Mouse (Mus musculus) macrophage (primary cell): ENCODE data around the gene Ift27. TPM values are rescaled to one million over a fixed set of nuclear protein-coding genes. Genes with fewer than 3 reads are reported as not detected.

ENCODE experiments used
- H3K27ac ChIP-seq: fragments of 350-480 bp; formaldehyde crosslinking; 2 replicates; pipeline ENCODE4 v1.9.0; 2021
- H3K36me3 ChIP-seq: fragments of 350-480 bp; formaldehyde crosslinking; 2 replicates; pipeline ENCODE4 v1.9.0; 2021; ENCODE audit errors: inconsistent target
- H3K4me3 ChIP-seq: fragments of 350-480 bp; formaldehyde crosslinking; 2 replicates; pipeline ENCODE4 v1.9.0; 2021; ENCODE audit errors: inconsistent target
- H3K79me2 ChIP-seq: fragments of 350-480 bp; formaldehyde crosslinking; 2 replicates; pipeline ENCODE4 v1.9.0; 2021; ENCODE audit errors: inconsistent target
- WGBS: methylation state at CpG from one replicate; pipeline ENCODE4 v1.1.7; 2026; ENCODE audit warnings: inconsistent platforms; ENCODE audit not compliant: missing documents; 5-methylcytosine and 5-hydroxymethylcytosine counted together
- polyA plus RNA-seq: library from polyadenylated mRNA; stranded (reverse); fragments of 250-400 nt; gene quantifications from 3 replicates; pipeline ENCODE4 v1.2.4, GENCODE M21; 2018; ENCODE audit warnings: inconsistent platforms

The Ift27 gene
- polyA plus RNA-seq, 1 experiment from 2014 or later: 12.6 TPM

DNA sequence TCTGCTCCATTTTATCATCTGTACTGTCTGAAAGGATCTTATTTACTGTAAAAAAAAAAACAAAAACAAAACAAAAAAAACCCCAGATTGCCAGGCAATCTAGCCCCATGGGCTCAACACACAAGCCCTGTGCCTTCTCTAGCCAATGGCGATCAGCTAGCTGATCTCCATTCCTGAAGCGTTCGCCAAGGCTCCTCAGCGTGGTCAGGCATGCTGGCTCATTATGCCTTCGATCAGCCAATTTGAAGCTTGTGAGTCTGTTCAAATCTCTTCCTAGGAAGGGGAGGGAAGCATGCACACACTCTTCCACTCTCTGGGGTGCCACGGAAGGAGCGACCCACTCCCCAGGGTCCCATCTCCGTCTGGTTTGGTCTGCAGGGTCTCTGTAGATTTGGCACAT is 16.6 kb downstream of the Ift27 start:
- Histone ChIP-seq H3K27ac (no peak overlapping the region), H3K36me3 (no peaks in the 10 kb centered on the region), H3K79me2 (no peaks in the 10 kb centered on the region), H3K4me3 (no peak overlapping the region)
- WGBS: 77% methylated on average over 8 of the region's 8 CpGs

DNA sequence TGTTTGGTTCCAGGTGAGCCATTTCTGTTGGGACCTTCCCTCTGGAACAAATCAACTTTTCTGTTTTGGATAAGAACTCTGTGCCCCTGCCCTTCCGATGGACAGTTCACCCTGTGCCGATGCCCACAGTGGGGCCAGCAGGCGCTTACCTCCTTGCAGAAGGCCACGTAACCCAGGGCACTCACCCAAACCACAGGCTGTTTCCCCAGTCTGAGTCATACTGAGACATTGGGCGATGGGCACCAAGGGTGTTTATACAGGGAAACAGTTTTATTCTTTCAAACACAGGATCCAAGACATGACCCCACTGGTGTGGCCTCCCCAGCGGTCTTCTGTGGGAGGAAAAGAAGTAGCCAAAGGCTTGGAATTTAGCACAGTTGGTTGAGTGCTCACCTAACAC is 18.5 kb downstream of the Ift27 start:
- no peaks in the 10 kb centered on the region for H3K36me3 ChIP-seq
- H3K27ac ChIP-seq: no peak overlapping the region
- 40% methylated on average over 6 of the region's 6 CpGs for WGBS
- no peaks in the 10 kb centered on the region for H3K79me2 ChIP-seq
- no peak overlapping the region for H3K4me3 ChIP-seq

DNA sequence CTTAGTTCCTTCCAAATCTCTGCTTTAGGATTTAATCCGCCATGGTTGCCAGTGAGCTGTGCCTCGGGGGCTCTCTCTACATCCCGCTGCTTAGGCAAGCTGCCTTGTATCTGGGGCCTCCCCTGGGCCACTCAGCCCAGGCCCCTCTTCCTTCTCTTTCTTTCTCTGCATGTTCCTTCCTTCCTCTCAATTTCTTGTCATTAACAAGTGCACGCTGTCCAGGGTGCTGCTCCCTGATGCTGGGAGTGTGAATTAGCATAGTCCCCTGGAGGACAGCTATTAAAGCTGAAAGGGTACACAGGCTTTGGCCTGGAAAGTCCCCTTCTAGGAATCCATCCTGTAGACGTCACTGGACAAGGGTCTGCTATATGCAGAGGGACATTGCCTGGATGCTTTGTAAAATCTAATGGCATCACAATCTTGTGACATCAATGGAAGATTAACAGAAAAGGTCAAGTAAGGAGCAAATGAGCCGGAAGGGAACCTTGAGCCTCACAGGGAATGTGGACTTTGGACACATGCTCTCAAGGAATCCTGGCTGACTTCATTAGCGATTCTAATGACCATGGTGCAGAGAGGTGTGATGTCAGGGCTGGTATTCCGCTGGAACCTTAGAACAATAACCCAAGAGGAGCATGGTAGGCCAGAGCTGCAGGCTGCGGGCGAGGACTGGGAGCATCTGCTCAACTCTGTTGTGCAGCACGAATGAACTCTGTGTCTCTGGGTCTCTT is 20.7 kb downstream of the Ift27 start:
- H3K36me3 ChIP-seq: no peaks in the 10 kb centered on the region
- WGBS: 61% methylated on average over 10 of the region's 11 CpGs
- H3K27ac ChIP-seq: no peak overlapping the region
- H3K4me3 ChIP-seq: no peak overlapping the region
- no peaks in the 10 kb centered on the region for H3K79me2 ChIP-seq

DNA sequence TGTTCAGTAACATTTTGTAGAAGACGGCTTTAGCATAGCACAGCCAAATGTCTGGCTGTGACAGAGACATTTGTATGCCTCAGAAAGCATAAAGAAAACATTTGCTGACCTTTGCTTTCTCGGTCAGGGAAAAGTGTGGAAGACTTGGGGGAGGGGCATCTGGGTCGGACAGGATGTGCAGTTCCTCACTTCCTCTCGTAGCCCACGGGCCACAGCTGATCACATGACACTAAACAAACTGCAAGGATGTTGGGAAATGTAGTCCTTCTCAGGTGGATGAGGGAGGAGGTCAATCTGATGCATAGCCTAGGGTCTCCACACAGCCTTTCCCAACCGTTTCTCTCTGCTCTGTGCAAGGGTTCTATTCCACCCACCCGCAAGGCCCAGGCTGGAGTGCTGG is 25.3 kb downstream of the Ift27 start:
- H3K36me3 ChIP-seq: no peaks in the 10 kb centered on the region
- 65% methylated on average over 7 of the region's 7 CpGs for WGBS
- no peak overlapping the region for H3K27ac ChIP-seq
- H3K79me2 ChIP-seq: no peaks in the 10 kb centered on the region
- no peak overlapping the region for H3K4me3 ChIP-seq

DNA sequence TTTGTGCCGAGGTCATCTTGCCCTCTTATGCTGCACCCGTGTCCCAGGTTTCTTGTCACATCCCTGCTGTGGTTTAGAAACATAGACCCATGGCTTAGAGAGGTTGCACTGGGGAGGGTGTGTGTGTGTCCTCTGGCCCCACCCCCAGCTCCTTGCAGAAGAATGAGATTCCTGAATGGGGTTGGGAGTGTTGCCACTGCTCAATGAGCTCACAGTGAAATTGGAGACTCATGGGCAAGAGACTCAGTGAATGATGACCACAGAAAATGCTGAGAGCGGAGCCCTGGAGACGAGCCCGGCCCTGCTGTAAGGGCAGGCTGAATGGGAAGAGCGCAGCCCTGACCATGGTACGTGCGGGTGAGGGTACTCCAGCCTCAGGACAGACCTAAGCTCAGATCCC is 33.7 kb downstream of the Ift27 start:
- Histone ChIP-seq H3K4me3 (no peak overlapping the region), H3K79me2 (no peaks in the 10 kb centered on the region), H3K27ac (no peak overlapping the region), H3K36me3 (no peaks in the 10 kb centered on the region)
- WGBS: 81% methylated on average over 8 of the region's 8 CpGs

DNA sequence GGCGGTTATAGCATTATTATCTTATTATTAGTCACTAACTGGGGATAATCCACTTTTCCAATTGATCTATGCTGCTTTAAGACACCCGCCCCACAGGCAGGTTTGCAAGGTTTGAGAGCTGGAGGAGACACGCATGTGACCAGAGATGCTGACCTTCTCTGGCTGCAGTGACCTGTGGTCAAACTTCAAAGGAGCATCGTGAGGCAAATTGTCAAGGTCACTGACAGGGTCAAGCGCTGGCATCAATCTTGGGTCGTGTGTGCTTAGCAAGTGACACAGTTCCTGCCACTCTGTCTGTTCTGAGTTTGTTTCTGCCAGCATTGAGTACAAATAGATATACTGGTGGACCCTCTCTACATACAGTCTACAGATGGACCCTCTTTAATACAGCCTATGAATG is 39.3 kb downstream of the Ift27 start:
- Histone ChIP-seq H3K27ac (no peak overlapping the region), H3K4me3 (no peak overlapping the region), H3K79me2 (no peaks in the 10 kb centered on the region), H3K36me3 (no peaks in the 10 kb centered on the region)
- WGBS: 81% methylated on average over 6 of the region's 6 CpGs

DNA sequence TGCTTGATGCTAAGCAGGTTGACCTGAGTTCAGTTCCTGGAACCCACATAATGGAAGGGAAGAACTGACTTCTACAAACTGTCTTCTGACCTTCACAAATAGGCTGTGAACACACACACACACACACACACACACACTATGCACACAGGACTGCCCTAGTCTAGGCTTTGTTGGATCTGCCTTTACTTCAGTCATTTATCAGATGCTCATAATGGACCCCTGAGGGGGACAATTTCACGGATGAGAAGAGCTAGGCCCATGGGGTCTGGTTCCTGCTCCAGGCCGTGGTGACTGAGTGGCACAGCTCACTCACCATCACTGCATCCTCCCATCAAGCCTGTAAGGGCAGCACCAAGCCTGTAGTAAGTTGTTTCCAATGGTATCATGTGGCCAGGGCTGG is 40.5 kb downstream of the Ift27 start:
- WGBS: 79% methylated on average over 2 of the region's 2 CpGs
- Histone ChIP-seq H3K79me2 (no peaks in the 10 kb centered on the region), H3K27ac (no peak overlapping the region), H3K4me3 (no peak overlapping the region), H3K36me3 (no peaks in the 10 kb centered on the region)

DNA sequence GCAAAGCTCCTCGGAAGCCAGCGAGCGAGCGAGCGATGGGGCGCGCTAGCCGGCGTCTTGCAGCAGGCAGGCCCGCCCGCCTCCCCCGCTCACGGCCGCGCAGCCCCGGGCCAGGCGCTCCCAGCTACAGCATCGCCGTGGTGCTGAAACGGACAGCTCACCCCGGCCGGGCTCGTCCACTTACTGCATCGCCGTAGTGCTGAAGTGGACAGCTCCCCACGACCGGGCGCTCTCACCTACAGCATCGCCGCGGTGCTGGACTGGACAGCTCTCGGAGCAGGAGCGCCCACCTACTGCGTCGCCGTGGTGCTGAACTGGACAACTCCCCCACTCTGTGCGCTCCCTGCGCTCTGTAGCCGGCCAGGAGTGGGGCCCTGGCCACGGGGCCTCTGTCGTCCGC is 54.2 kb downstream of the Ift27 start, which contains the start of gene Cacng2:
Gene Cacng2, minus strand, starts transcription at position 325 of the 400 bp plus-strand sequence.
- Histone ChIP-seq H3K27ac (no peak within 1 kb of the TSS), H3K4me3 (no peak within 1 kb of the TSS), H3K79me2 (no peaks in the 10 kb centered on the region), H3K36me3 (no peaks in the 10 kb centered on the region)
- WGBS: 2% methylated on average over 26 of the region's 42 CpGs

DNA sequence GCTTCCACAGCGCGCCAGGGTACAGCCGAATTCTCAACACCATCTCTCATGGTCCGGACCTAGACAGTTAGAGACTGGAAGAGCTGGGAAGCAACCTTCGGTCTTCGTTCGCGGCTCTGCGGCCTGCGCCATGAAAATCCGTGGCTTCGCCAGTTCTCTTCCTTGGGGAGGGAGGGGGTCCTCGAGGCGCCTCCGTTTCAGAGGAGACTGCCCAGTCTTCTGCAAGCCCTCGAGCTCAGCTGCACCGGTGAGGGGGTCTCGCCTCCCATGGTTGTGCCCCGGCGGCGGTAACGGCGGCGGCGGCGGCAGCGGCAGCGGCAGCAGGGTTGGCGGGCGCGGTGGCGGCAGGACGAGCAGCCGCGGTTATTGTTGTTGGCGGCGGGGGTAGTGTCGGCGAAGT is 54.7 kb downstream of the Ift27 start:
- Histone ChIP-seq H3K36me3 (no peaks in the 10 kb centered on the region), H3K27ac (no peak overlapping the region), H3K4me3 (no peak overlapping the region), H3K79me2 (no peaks in the 10 kb centered on the region)
- 21% methylated on average over 28 of the region's 39 CpGs for WGBS

DNA sequence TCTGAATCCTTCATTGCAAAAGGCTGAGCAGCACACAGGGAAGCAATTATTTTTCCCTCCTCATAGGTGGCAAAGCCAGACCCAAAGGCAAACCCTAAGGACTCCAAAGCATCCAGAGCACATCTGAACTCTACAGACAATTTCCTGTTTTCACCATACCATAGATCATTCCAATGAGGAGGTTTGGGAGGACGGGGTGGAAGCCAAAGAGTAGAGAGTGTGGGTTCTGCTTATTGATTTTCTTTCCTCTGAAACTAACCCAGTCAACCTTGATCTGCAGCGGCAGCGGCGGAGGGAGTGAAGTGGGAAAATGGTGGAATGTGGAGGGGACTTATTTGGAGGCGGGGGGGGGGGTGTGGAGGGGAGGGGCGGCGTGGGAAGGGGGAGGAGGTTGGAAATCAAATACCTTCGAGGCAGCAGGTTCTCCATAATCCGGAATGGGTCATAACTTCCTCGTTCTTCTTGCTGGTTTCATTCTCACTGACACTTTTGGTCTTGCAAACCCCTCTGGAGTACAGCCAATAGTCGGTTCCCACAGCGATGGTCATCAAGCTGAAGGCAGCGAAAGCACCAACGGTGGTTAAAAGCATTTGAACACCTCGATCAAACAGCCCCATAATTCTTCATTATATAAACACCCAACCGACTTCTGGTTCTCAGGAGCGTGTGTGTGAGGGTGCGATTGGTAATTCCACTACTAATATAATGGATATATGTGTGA is 55.5 kb downstream of the Ift27 start:
- no peaks in the 10 kb centered on the region for H3K36me3 ChIP-seq
- 72% methylated on average over 16 of the region's 18 CpGs for WGBS
- no peak overlapping the region for H3K4me3 ChIP-seq

DNA sequence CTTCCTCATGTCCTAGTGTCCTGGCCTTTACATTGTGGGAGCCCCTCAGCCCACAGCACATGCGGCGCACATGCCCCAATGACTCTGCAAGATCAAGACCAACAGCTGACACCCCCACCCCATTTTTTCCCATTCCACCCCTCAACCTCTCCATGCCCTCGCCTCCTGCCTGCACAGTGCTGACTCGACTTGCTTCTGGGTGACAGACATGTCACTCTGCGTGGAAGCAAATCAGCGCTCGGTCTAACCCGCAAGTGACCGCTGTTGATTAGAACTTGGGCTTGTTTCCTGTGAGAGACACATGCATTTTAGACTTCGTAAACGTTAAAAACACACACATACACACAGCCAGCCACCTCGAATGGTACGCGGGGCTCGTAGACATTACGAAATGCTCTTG is 56.2 kb downstream of the Ift27 start:
- H3K79me2 ChIP-seq: no peaks in the 10 kb centered on the region
- H3K4me3 ChIP-seq: no peak overlapping the region
- no peaks in the 10 kb centered on the region for H3K36me3 ChIP-seq
- 92% methylated on average over 16 of the region's 16 CpGs for WGBS
- H3K27ac ChIP-seq: no peak overlapping the region

More for the DNA sequence above, 55.5 kb downstream of the Ift27 start:
- H3K27ac ChIP-seq: no peak overlapping the region
- no peaks in the 10 kb centered on the region for H3K79me2 ChIP-seq

DNA sequence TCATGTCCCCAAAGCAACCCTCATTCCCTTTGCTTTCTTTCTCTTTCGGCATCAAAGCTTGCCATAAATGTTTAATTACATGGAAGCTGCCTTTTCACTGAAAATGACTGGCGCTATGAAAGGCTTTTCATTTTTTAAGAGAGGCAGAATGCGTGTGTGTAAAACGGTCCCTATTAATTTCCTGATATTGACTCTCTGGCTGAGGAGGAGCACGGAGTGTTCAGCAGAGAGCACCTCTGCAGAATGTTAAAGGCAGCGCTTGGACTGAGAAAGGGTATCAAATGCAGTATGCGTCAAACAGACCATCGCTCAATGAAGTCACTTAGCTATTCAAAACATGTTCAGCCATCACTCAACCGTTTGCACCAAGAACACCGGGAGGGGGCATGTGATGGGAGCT is 57.0 kb downstream of the Ift27 start:
- 88% methylated on average over 10 of the region's 10 CpGs for WGBS
- no peak overlapping the region for H3K27ac ChIP-seq
- no peaks in the 10 kb centered on the region for H3K79me2 ChIP-seq
- no peaks in the 10 kb centered on the region for H3K36me3 ChIP-seq
- H3K4me3 ChIP-seq: no peak overlapping the region

DNA sequence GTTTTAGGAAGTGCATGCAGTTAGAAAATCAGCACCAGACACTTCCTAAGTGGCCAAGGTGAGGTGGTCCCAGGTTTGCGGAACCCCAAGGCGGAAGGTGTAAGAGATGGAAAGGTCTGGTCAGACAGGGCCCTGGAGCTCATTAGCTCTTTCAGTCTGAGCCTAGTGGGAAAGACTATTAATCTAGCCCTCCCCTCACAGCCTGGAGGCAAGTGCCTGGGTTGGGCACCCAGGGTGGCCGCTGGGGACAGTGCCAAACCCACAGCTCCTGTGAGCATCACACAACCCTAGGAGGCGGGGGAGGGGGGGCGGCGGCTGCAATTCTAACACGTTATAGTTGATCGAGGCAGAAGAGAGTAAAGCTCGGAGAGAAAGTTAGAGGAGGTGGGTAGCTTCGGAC is 57.7 kb downstream of the Ift27 start:
- no peak overlapping the region for H3K4me3 ChIP-seq
- H3K27ac ChIP-seq: no peak overlapping the region
- no peaks in the 10 kb centered on the region for H3K79me2 ChIP-seq
- WGBS: 84% methylated on average over 10 of the region's 10 CpGs
- H3K36me3 ChIP-seq: no peaks in the 10 kb centered on the region
